Mouse (Mus musculus) limb, embryonic 12.5 days (tissue): Measurements from ENCODE around the gene Ndufs7. TPM values are rescaled to one million over a fixed set of nuclear protein-coding genes. Genes with fewer than 3 reads are reported as not detected.

Source experiments
- ATAC-seq: fragments of 200-750 bp; cut with Nextera tagmentation; 2 replicates; pipeline ENCODE4 v1.8.0; 2017; ENCODE audit warnings: low read depth, moderate TSS enrichment; ENCODE audit not compliant: insufficient number of reproducible peaks, insufficient read depth, low FRiP score, low TSS enrichment
- H3K27ac ChIP-seq: fragments of 300-500 bp; sonication (generic); 2 replicates; pipeline ENCODE4 v1.5.1; 2016; ENCODE audit warnings: mild to moderate bottlenecking, moderate library complexity
- H3K27me3 ChIP-seq: fragments of 300-500 bp; sonication (generic); 2 replicates; pipeline ENCODE4 v1.6.1; 2016; ENCODE audit warnings: mild to moderate bottlenecking, moderate library complexity
- H3K36me3 ChIP-seq: fragments of 300-500 bp; sonication (generic); 2 replicates; pipeline ENCODE4 v1.6.1; 2016; ENCODE audit warnings: mild to moderate bottlenecking, moderate library complexity
- H3K4me1 ChIP-seq: fragments of 300-500 bp; sonication (generic); replicated peaks from 2 replicates; pipeline ENCODE4 v1.6.1; 2016
- H3K4me2 ChIP-seq: fragments of 300-500 bp; sonication (generic); 2 replicates; pipeline ENCODE4 v1.6.1; 2016; ENCODE audit warnings: mild to moderate bottlenecking, moderate library complexity
- H3K4me3 ChIP-seq: fragments of 300-500 bp; sonication (generic); replicated peaks from 2 replicates; pipeline ENCODE4 v1.5.1; 2016; ENCODE audit warnings: mild to moderate bottlenecking
- H3K9ac ChIP-seq: fragments of 300-500 bp; sonication (generic); replicated peaks from 2 replicates; pipeline ENCODE4 v1.6.1; 2016; ENCODE audit warnings: mild to moderate bottlenecking, moderate library complexity
- H3K9me3 ChIP-seq: fragments of 300-500 bp; sonication (generic); 2 replicates; pipeline ENCODE4 v1.6.1; 2016; ENCODE audit warnings: mild to moderate bottlenecking, moderate library complexity
- WGBS: fragments of 180-500 bp; shearing (Covaris S2); methylation state at CpG from one replicate; pipeline ENCODE4 v1.1.7; 2016; 5-methylcytosine and 5-hydroxymethylcytosine counted together
- polyA plus RNA-seq: library from polyadenylated mRNA; unstranded; fragments of >200 nt; fragmentation: Nextera tagmentation; extraction: Ambion mirVana; gene quantifications from 2 replicates; pipeline ENCODE4 v1.2.1, GENCODE M21; 2016

Ndufs7 gene
- polyA plus RNA-seq, 1 experiment from 2014 or later = 258 TPM

- Histone ChIP-seq H3K36me3 (peaks cover 98% of the 10 kb centered on the region), H3K9ac (no peak overlapping the region), H3K27ac (no peak overlapping the region), H3K4me2 (no peak overlapping the region), H3K4me1 (no peaks in the 10 kb centered on the region), H3K9me3 (no peaks in the 10 kb centered on the region), H3K27me3 (no peaks in the 10 kb centered on the region), H3K4me3 (no peak overlapping the region)
- WGBS = 79% methylated on average over 8 of the region's 8 CpGs
- ATAC-seq = no peak
Measured at GRCm38 (mm10) chr10:80281921-80282371, 33.0 kb downstream of the Ndufs7 start.

GRCm38 (mm10) chr10:80282481-80283441 lies 33.8 kb downstream of the Ndufs7 start:
- H3K4me2 ChIP-seq = no peak overlapping the region
- WGBS = 88% methylated on average over 20 of the region's 20 CpGs
- H3K27ac ChIP-seq = no peak overlapping the region
- ATAC-seq = no peak
- peaks cover 98% of the 10 kb centered on the region for H3K36me3 ChIP-seq
- no peaks in the 10 kb centered on the region for H3K27me3 ChIP-seq
- no peak overlapping the region for H3K9ac ChIP-seq
- no peaks in the 10 kb centered on the region for H3K9me3 ChIP-seq
- no peaks in the 10 kb centered on the region for H3K4me1 ChIP-seq
- H3K4me3 ChIP-seq = no peak overlapping the region

DNA sequence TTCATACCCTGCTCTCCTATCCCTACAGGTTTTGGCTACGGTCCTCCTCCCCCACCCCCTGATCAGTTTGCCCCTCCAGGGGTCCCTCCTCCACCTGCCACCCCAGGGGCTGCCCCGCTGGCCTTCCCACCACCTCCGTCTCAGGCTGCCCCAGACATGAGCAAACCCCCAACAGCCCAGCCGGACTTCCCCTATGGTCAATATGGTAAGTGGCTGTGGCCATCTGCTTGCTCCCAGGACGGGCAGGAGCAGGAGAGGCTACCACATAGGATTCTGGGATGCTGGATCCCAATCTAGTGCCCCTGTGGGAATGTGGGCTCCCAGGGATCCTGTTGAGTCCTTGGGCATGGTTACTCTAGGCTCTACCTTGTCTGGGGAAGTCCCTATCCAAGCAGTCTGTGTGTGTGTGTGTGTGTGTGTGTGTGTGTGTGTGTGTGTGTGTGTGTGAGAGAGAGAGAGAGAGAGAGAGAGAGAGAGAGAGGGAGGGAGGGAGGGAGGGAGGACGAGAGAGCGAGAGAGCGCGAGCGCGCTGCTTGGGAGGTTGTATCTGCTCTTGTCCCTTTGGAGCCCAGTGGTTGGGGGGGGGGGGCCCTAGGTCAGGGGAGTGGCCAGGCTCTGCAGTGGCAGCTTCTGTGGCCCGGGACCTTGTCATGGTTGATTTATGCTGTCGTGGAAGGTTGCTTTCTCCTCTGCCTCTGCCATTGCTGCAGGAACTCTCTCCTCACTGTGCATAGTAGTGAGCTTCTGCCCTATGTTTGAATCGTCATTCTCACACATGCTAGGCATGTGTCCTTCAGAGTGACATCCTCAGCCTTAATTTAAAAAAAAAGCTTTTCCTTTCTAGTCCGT lies 36.5 kb downstream of the Ndufs7 start:
- no peak for ATAC-seq
- Histone ChIP-seq H3K4me3 (no peak overlapping the region), H3K27ac (no peak overlapping the region), H3K9ac (no peak overlapping the region), H3K4me2 (no peak overlapping the region), H3K27me3 (no peaks in the 10 kb centered on the region), H3K9me3 (no peaks in the 10 kb centered on the region), H3K36me3 (peaks cover 88% of the 10 kb centered on the region), H3K4me1 (no peaks in the 10 kb centered on the region)
- 80% methylated on average over 13 of the region's 15 CpGs for WGBS

DNA sequence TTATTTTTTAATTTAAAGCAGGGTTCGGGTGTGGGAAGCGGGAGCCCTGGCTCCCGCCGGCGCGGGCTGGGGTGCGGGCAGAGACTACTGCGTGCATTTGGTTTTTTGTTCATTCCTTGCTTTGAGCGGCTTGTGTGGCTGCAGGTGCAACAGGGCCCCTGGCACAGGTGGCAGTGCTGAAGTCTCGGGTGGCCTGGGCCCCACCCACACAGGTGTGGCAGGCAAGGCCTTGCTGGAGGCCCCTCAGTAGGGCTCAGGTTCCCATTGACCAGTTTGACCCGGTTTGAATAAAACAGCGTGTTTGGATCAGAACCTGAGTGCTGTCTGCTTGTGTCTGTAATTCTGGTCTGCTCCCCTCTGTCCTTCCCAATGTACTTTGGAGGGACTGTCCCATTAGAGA lies 39.2 kb downstream of the Ndufs7 start:
- H3K27me3 ChIP-seq = no peaks in the 10 kb centered on the region
- H3K4me1 ChIP-seq = peaks cover 5% of the 10 kb centered on the region; the same call in 1 of the 2 replicates
- WGBS = 90% methylated on average over 12 of the region's 12 CpGs
- ATAC-seq = no peak
- no peak overlapping the region for H3K4me3 ChIP-seq
- no peak overlapping the region for H3K9ac ChIP-seq
- H3K9me3 ChIP-seq = no peaks in the 10 kb centered on the region
- no peak overlapping the region for H3K27ac ChIP-seq
- no peak overlapping the region for H3K4me2 ChIP-seq
- H3K36me3 ChIP-seq = peaks cover 62% of the 10 kb centered on the region

- 71% methylated on average over 8 of the region's 8 CpGs for WGBS
- no peak overlapping the region for H3K27ac ChIP-seq
- peaks cover 10% of the 10 kb centered on the region for H3K4me1 ChIP-seq
- no peaks in the 10 kb centered on the region for H3K27me3 ChIP-seq
- H3K9me3 ChIP-seq = no peaks in the 10 kb centered on the region
- no peak overlapping the region for H3K4me3 ChIP-seq
- H3K4me2 ChIP-seq = no peak overlapping the region
- peaks cover 60% of the 10 kb centered on the region for H3K36me3 ChIP-seq
- no peak for ATAC-seq
- no peak overlapping the region for H3K9ac ChIP-seq
Measured at GRCm38 (mm10) chr10:80288657-80289056, 39.7 kb downstream of the Ndufs7 start.

- Histone ChIP-seq H3K27ac (peak within 1 kb of the TSS; percentile 93), H3K36me3 (peaks cover 36% of the 10 kb centered on the region), H3K4me1 (peaks cover 26% of the 10 kb centered on the region), H3K4me2 (peak within 1 kb of the TSS; percentile 94), H3K27me3 (peaks cover 8% of the 10 kb centered on the region), H3K9me3 (no peaks in the 10 kb centered on the region), H3K9ac (peak within 1 kb of the TSS; percentile 99), H3K4me3 (peak within 1 kb of the TSS; percentile 97)
- WGBS = under 1% methylated on average over 72 of the region's 72 CpGs
- peak; percentile 70 for ATAC-seq
Measured at GRCm38 (mm10) chr10:80292251-80293146, 43.6 kb downstream of the Ndufs7 start, which contains the start of gene Rps15. Gene Rps15 (plus strand): TSS chr10:80292453.

DNA sequence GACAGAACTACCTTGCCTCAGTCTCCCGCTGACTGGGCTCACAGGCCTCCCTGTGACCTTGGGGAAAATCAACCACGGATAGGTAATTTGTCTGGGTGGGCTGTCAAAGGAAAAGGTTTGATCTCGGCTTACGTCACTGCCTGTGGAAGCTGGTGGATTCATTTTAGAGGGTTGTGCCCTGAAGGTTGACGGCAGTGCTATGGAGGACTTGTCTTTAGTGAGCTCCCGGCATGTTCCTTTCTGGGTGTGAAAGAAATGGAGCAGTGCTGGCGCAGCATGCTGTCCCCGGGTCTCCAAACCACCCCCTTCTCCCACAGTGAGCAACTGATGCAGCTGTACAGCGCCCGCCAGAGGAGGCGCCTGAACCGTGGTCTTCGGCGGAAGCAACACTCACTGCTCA lies 44.4 kb downstream of the Ndufs7 start:
- ATAC-seq = no peak
- peaks cover 17% of the 10 kb centered on the region for H3K27me3 ChIP-seq
- peaks cover 26% of the 10 kb centered on the region for H3K4me1 ChIP-seq
- H3K4me2 ChIP-seq = peak overlapping the region; percentile 94
- no peaks in the 10 kb centered on the region for H3K9me3 ChIP-seq
- 19% methylated on average over 14 of the region's 14 CpGs for WGBS
- H3K9ac ChIP-seq = peak overlapping the region; percentile 99
- H3K27ac ChIP-seq = peak overlapping the region; percentile 93
- peaks cover 29% of the 10 kb centered on the region for H3K36me3 ChIP-seq
- H3K4me3 ChIP-seq = peak overlapping the region; percentile 97

DNA sequence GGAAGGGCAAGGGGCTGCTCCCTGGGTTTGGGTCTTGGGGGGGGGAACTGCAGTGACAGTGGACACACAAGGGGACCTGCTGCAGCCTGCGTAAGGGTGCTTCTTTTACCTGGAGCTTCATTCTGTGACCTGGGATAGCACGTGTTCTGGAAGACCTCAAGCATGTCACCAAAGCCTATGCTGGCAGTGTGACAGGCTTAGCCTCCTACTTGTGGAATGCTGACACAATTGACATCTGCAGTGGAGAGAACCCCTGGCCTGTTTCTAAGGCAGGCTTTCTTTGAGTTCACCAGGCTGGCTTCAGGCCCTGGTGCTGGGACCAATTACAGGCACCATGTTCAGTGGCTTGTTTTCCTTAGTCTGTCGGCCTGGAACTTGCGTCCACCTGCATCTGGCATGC lies 45.4 kb downstream of the Ndufs7 start:
- no peak overlapping the region for H3K4me2 ChIP-seq
- H3K36me3 ChIP-seq = peaks cover 19% of the 10 kb centered on the region
- H3K4me3 ChIP-seq = peak overlapping the region; percentile 97; the same call in 1 of the 2 replicates
- peaks cover 27% of the 10 kb centered on the region for H3K27me3 ChIP-seq
- H3K9me3 ChIP-seq = no peaks in the 10 kb centered on the region
- no peak for ATAC-seq
- peaks cover 34% of the 10 kb centered on the region for H3K4me1 ChIP-seq
- H3K27ac ChIP-seq = peak overlapping the region; percentile 35
- WGBS = 73% methylated on average over 4 of the region's 4 CpGs
- peak overlapping the region; percentile 19; the same call in 1 of the 2 replicates for H3K9ac ChIP-seq

- H3K27me3 ChIP-seq = peaks cover 32% of the 10 kb centered on the region
- peak overlapping the region; percentile 35 for H3K27ac ChIP-seq
- H3K4me3 ChIP-seq = no peak overlapping the region
- H3K36me3 ChIP-seq = peaks cover 19% of the 10 kb centered on the region
- no peak for ATAC-seq
- no peaks in the 10 kb centered on the region for H3K9me3 ChIP-seq
- no peak overlapping the region for H3K4me2 ChIP-seq
- 43% methylated on average over 7 of the region's 7 CpGs for WGBS
- H3K4me1 ChIP-seq = peaks cover 40% of the 10 kb centered on the region
- no peak overlapping the region for H3K9ac ChIP-seq
Measured at GRCm38 (mm10) chr10:80294788-80295303, 45.9 kb downstream of the Ndufs7 start.
